Mouse (Mus musculus) Muller cell, postnatal 12 days (primary cell): ENCODE measurements around the gene Gm5129.
A peak's percentile ranks its signal among the peaks of the same experiment; 100 is the strongest.
"Not testable (repeated sequence)": the region's sequence is repeated elsewhere in the genome, so short reads cannot be mapped to it uniquely, and the experiment has no call there.

ENCODE experiments used
- DNase-seq: peaks from one replicate; pipeline ENCODE4 v3.0.0-alpha.2; 2015; ENCODE audit errors: inconsistent ontology term

The Gm5129 gene

GRCm38 (mm10) chr5:29726070-29726469, 9.7 kb downstream of the Gm5129 start:
- not testable (repeated sequence) for DNase-seq

- peak; percentile 28 for DNase-seq
These were observed 10.4 kb downstream of the Gm5129 start for GRCm38 (mm10) chr5:29725369-29725768.

GRCm38 (mm10) chr5:29721159-29721558, 14.6 kb downstream of the Gm5129 start:
- no peak for DNase-seq

GRCm38 (mm10) chr5:29712906-29713305, 22.8 kb downstream of the Gm5129 start:
- no peak for DNase-seq

GRCm38 (mm10) chr5:29711631-29712030, 24.1 kb downstream of the Gm5129 start:
- no peak for DNase-seq

GRCm38 (mm10) chr5:29708258-29708657, 27.5 kb downstream of the Gm5129 start:
- DNase-seq, result peak; percentile 34

GRCm38 (mm10) chr5:29707241-29707640, 28.5 kb downstream of the Gm5129 start:
- DNase-seq, result no peak

- DNase-seq, result no peak
These were observed 36.1 kb downstream of the Gm5129 start for GRCm38 (mm10) chr5:29699520-29700202.

- DNase-seq, result no peak
These were observed 37.2 kb downstream of the Gm5129 start for GRCm38 (mm10) chr5:29698493-29698892.

GRCm38 (mm10) chr5:29688352-29688751, 47.4 kb downstream of the Gm5129 start:
- no peak for DNase-seq

- peak; percentile 13 for DNase-seq
These were observed 48.1 kb downstream of the Gm5129 start for GRCm38 (mm10) chr5:29687671-29688070.
